Mouse (Mus musculus) forebrain, embryonic 12.5 days (tissue): ENCODE data around the gene Slc39a11. TPM values are rescaled to one million over a fixed set of nuclear protein-coding genes. Genes with fewer than 3 reads are reported as not detected.

Source experiments
- ATAC-seq: fragments of 200-750 bp; cut with Nextera tagmentation; 2 replicates; pipeline ENCODE4 v1.8.0; 2017; ENCODE audit warnings: moderate TSS enrichment; ENCODE audit not compliant: low FRiP score
- H3K27ac ChIP-seq: fragments of 300-500 bp; sonication (generic); 2 replicates; pipeline ENCODE4 v1.5.1; 2016; ENCODE audit warnings: mild to moderate bottlenecking
- H3K27me3 ChIP-seq: fragments of 300-500 bp; sonication (generic); 2 replicates; pipeline ENCODE4 v1.6.1; 2016; ENCODE audit warnings: mild to moderate bottlenecking
- H3K36me3 ChIP-seq: fragments of 300-500 bp; sonication (generic); replicated peaks from 2 replicates; pipeline ENCODE4 v1.6.1; 2016; ENCODE audit warnings: mild to moderate bottlenecking
- H3K4me1 ChIP-seq: fragments of 300-500 bp; sonication (generic); 2 replicates; pipeline ENCODE4 v1.6.1; 2016
- H3K4me2 ChIP-seq: fragments of 300-500 bp; sonication (generic); 2 replicates; pipeline ENCODE4 v1.6.1; 2016; ENCODE audit warnings: mild to moderate bottlenecking, moderate library complexity
- H3K4me3 ChIP-seq: fragments of 300-500 bp; sonication (generic); replicated peaks from 2 replicates; pipeline ENCODE4 v1.5.1; 2016; ENCODE audit warnings: mild to moderate bottlenecking
- H3K9ac ChIP-seq: fragments of 300-500 bp; sonication (generic); 2 replicates; pipeline ENCODE4 v1.6.1; 2016; ENCODE audit warnings: mild to moderate bottlenecking
- H3K9me3 ChIP-seq: fragments of 300-500 bp; sonication (generic); 2 replicates; pipeline ENCODE4 v1.6.1; 2016
- WGBS: fragments of 180-500 bp; shearing (Covaris S2); methylation state at CpG from one replicate; pipeline ENCODE4 v1.1.7; 2016; 5-methylcytosine and 5-hydroxymethylcytosine counted together
- polyA plus RNA-seq: library from polyadenylated mRNA; unstranded; fragments of >200 nt; fragmentation: Nextera tagmentation; extraction: Ambion mirVana; gene quantifications from 2 replicates; pipeline ENCODE4 v1.2.1, GENCODE M21; 2016

The Slc39a11 gene
- polyA plus RNA-seq, 1 experiment from 2014 or later: 25.1 TPM

- no peaks in the 10 kb centered on the region for H3K27me3 ChIP-seq
- ATAC-seq: peak; percentile 84
- H3K9ac ChIP-seq: 0 out of 2 replicates have a peak overlapping the region, but pooled peaks have one; percentile 25
- H3K36me3 ChIP-seq: no peaks in the 10 kb centered on the region
- H3K27ac ChIP-seq: peak overlapping the region; percentile 56; the same call in 1 of the 2 replicates
- WGBS: 23% methylated on average over 18 of the region's 18 CpGs
- no peaks in the 10 kb centered on the region for H3K9me3 ChIP-seq
- peaks cover 40% of the 10 kb centered on the region for H3K4me1 ChIP-seq
- no peak overlapping the region for H3K4me3 ChIP-seq
- H3K4me2 ChIP-seq: peak overlapping the region; percentile 32
These were observed 323.4 kb downstream of the Slc39a11 start for GRCm38 (mm10) chr11:113326387-113327011.

DNA sequence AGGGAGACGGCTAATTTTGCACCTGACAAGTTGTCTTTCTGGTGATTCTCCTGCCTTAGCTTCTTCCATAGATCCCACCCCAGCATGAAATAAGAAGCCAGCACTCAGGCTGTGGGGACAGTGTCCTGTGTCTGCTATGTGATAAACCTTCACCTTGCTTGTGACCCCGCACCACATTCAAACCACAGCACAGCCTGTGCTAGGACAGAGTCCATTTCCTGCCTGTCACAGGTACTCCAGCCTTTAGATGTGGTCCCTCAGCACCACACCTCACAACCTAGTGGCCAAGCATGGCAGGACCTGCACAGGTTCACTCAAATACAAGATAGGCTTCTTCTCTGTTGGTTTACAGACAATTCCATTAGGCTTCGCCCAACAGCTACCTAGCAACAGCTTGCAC, 328.3 kb downstream of the Slc39a11 start:
- no peak overlapping the region for H3K4me3 ChIP-seq
- no peaks in the 10 kb centered on the region for H3K36me3 ChIP-seq
- no peak for ATAC-seq
- no peak overlapping the region for H3K4me2 ChIP-seq
- H3K27ac ChIP-seq: no peak overlapping the region
- peaks cover 19% of the 10 kb centered on the region for H3K4me1 ChIP-seq
- H3K9ac ChIP-seq: no peak overlapping the region
- WGBS: 92% methylated on average over 3 of the region's 3 CpGs
- H3K27me3 ChIP-seq: no peaks in the 10 kb centered on the region
- peaks cover 7% of the 10 kb centered on the region; the same call in 1 of the 2 replicates for H3K9me3 ChIP-seq

DNA sequence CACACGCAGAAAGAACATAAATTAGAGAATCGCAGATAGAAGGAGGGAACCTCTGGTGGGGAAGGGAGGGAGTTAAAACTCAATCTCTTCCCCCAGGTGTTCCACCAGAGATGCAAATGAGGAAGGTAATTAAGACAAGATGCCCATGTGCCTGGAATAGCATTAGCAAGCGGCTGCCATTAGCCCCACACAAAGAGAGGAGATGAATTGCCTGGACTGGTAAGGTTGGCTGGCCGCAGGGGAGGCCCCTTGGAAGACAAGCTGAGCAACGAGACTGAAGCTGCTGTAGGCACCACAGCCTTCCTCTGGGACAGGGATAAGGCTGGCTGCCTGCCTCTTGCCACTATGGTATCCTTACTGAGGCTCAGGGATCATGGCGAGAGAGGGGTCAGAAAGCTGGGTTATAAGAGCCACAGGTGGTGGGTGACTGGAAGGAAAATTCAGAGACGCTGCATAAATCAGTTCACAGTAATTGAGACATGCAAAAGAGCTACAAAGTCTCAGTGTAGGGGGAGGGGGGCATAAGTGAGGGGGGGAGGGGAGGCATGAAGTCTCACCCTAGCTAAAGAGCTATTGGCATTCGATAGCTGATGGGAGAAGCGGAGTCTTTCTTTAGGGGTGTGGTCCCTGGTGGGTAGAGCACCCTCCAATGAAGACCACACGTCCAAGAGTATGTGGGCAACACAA, 340.5 kb downstream of the Slc39a11 start:
- H3K4me1 ChIP-seq: peaks cover 20% of the 10 kb centered on the region
- H3K4me3 ChIP-seq: no peak overlapping the region
- H3K36me3 ChIP-seq: 0 out of 2 replicates have a peak, but pooled peaks cover 5% of the 10 kb centered on the region
- 42% methylated on average over 10 of the region's 10 CpGs for WGBS
- H3K9ac ChIP-seq: no peak overlapping the region
- ATAC-seq: peak; percentile 65; the same call in 1 of the 2 replicates
- H3K9me3 ChIP-seq: no peaks in the 10 kb centered on the region
- H3K4me2 ChIP-seq: peak overlapping the region; percentile 16; the same call in 1 of the 2 replicates
- no peaks in the 10 kb centered on the region for H3K27me3 ChIP-seq
- peak overlapping the region; percentile 77 for H3K27ac ChIP-seq

- Histone ChIP-seq H3K4me3 (no peak overlapping the region), H3K27ac (peak overlapping the region; percentile 77), H3K9ac (no peak overlapping the region), H3K36me3 (0 out of 2 replicates have a peak, but pooled peaks cover 5% of the 10 kb centered on the region), H3K9me3 (no peaks in the 10 kb centered on the region), H3K27me3 (no peaks in the 10 kb centered on the region), H3K4me2 (no peak overlapping the region), H3K4me1 (peaks cover 20% of the 10 kb centered on the region)
- ATAC-seq: peak; percentile 72; the same call in 1 of the 2 replicates
- WGBS: 56% methylated on average over 4 of the region's 4 CpGs
These were observed 341.5 kb downstream of the Slc39a11 start for GRCm38 (mm10) chr11:113308256-113308941.

DNA sequence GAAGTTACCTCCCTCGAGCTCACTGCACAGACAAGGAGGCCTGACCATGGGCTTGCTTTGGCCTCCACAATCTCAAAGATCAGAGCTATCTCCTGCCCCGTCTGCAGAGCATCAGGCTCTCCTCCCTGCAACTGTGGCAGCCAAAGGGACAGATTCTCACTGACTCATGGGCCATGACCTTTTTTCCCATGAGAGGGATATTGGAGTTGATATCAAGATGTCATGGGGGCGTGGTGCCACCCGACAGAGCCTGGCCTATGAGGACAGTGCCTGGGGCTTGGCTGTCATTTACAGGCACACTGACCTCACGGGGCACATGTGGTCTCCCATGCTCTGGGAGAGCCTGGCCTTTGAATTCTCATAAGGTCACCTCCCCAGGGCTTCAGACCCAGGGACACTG, 346.7 kb downstream of the Slc39a11 start:
- Histone ChIP-seq H3K27me3 (no peaks in the 10 kb centered on the region), H3K4me3 (no peak overlapping the region), H3K9me3 (no peaks in the 10 kb centered on the region), H3K4me2 (no peak overlapping the region), H3K4me1 (peaks cover 23% of the 10 kb centered on the region), H3K9ac (no peak overlapping the region), H3K27ac (no peak overlapping the region), H3K36me3 (0 out of 2 replicates have a peak, but pooled peaks cover 5% of the 10 kb centered on the region)
- ATAC-seq: no peak
- WGBS: 84% methylated on average over 5 of the region's 5 CpGs

GRCm38 (mm10) chr11:113299492-113299891, 350.4 kb downstream of the Slc39a11 start:
- 58% methylated on average over 10 of the region's 10 CpGs for WGBS
- Histone ChIP-seq H3K27ac (peak overlapping the region; percentile 68), H3K4me3 (no peak overlapping the region), H3K36me3 (no peaks in the 10 kb centered on the region), H3K27me3 (no peaks in the 10 kb centered on the region), H3K9me3 (no peaks in the 10 kb centered on the region), H3K4me1 (peaks cover 28% of the 10 kb centered on the region), H3K4me2 (no peak overlapping the region), H3K9ac (no peak overlapping the region)
- ATAC-seq: peak; percentile 55

GRCm38 (mm10) chr11:113297765-113298164, 352.1 kb downstream of the Slc39a11 start:
- 5% methylated on average over 2 of the region's 2 CpGs for WGBS
- H3K9me3 ChIP-seq: no peaks in the 10 kb centered on the region
- peak; percentile 44 for ATAC-seq
- H3K4me2 ChIP-seq: no peak overlapping the region
- no peak overlapping the region for H3K9ac ChIP-seq
- no peak overlapping the region for H3K4me3 ChIP-seq
- H3K4me1 ChIP-seq: peaks cover 37% of the 10 kb centered on the region
- H3K27me3 ChIP-seq: no peaks in the 10 kb centered on the region; the same call in 1 of the 2 replicates
- H3K36me3 ChIP-seq: no peaks in the 10 kb centered on the region
- peak overlapping the region; percentile 53; the same call in 1 of the 2 replicates for H3K27ac ChIP-seq

DNA sequence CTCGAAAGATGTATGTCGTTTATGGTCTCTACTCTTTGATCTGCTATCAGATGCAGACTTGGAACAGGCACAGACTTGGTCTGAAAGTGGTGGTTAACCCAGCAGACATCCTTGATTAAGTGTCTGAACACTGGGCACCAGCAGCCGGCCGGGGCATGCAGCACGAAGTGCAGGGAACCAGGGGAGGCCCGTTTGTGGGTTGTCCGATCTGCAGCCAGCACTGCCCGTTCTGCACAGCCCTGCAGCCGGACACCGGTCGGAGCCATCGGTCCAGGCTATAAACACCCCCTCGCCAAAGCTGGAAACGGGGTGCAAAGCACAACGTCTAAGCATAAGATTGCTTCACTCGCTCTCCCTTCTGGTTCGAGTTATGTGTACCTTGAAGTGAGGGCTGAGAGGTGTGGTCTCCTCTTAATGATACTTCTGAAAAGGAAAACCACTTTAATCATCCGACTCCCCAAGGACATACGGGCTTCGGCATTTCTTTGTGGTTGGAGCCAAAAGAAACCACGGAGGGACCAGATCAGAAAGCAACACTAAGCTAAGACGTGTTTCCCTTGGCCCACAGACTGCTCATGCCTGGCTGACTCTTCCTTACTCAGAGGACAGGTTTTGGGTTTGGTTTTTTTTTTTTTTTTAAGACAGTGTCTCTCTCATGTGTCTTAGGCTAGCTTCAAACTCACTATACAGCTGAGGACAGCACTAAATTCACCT, 352.8 kb downstream of the Slc39a11 start:
- Histone ChIP-seq H3K9ac (no peak overlapping the region), H3K27ac (no peak overlapping the region), H3K27me3 (no peaks in the 10 kb centered on the region; the same call in 1 of the 2 replicates), H3K36me3 (no peaks in the 10 kb centered on the region), H3K9me3 (no peaks in the 10 kb centered on the region), H3K4me2 (no peak overlapping the region), H3K4me3 (no peak overlapping the region), H3K4me1 (peaks cover 42% of the 10 kb centered on the region)
- no peak for ATAC-seq
- WGBS: 92% methylated on average over 22 of the region's 22 CpGs

DNA sequence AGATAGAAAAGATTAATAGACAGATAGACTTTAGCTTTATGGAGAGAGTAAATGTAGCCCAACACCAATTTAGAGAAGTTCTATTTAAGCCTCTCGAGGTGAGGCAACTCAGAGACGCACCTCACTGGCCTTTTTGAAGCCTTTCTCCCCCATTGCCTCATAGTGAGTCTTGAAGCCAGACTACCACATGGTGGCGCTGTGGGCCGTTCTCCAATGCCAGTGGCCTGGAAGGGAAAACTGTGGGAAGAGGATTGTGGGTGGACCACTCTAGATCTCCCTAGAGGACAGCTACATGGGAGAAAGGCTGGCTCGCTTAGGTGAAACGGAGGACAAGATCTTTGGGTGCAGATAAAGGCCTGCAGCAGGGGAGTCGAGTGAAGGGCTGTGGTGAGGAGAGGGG, 353.7 kb downstream of the Slc39a11 start:
- 30% methylated on average over 7 of the region's 7 CpGs for WGBS
- H3K27ac ChIP-seq: no peak overlapping the region

DNA sequence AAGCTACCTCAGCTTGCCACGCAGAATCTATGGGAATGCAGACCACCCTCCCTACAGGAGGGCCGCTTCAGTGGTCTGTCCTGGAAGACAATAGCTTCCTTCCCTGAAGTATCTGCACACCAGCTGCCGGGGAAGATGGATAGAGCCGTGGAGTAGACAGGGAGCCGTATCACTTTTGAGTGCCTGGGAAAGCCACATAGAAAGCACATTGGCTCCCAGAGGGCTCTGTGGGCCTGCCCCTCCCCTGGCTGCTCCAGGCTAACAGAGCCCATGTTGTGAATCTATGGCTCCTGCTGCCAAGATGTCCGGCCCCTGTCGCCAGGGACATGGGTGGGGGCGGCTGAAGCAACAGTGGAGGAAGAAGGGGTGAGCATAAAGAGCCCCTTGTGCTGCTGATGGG, 355.4 kb downstream of the Slc39a11 start:
- Histone ChIP-seq H3K4me2 (no peak overlapping the region; the same call in 1 of the 2 replicates), H3K4me3 (no peak overlapping the region), H3K27ac (peak overlapping the region; percentile 21; the same call in 1 of the 2 replicates), H3K27me3 (peaks cover 6% of the 10 kb centered on the region), H3K36me3 (no peaks in the 10 kb centered on the region), H3K4me1 (peaks cover 50% of the 10 kb centered on the region), H3K9me3 (no peaks in the 10 kb centered on the region), H3K9ac (no peak overlapping the region)
- 37% methylated on average over 8 of the region's 8 CpGs for WGBS
- peak; percentile 36; the same call in 1 of the 2 replicates for ATAC-seq

More for the DNA sequence above, 353.7 kb downstream of the Slc39a11 start:
- Histone ChIP-seq H3K9me3 (no peaks in the 10 kb centered on the region), H3K4me3 (no peak overlapping the region), H3K4me1 (peaks cover 51% of the 10 kb centered on the region), H3K36me3 (no peaks in the 10 kb centered on the region), H3K9ac (no peak overlapping the region), H3K27me3 (no peaks in the 10 kb centered on the region; the same call in 1 of the 2 replicates), H3K4me2 (no peak overlapping the region)
- no peak for ATAC-seq

DNA sequence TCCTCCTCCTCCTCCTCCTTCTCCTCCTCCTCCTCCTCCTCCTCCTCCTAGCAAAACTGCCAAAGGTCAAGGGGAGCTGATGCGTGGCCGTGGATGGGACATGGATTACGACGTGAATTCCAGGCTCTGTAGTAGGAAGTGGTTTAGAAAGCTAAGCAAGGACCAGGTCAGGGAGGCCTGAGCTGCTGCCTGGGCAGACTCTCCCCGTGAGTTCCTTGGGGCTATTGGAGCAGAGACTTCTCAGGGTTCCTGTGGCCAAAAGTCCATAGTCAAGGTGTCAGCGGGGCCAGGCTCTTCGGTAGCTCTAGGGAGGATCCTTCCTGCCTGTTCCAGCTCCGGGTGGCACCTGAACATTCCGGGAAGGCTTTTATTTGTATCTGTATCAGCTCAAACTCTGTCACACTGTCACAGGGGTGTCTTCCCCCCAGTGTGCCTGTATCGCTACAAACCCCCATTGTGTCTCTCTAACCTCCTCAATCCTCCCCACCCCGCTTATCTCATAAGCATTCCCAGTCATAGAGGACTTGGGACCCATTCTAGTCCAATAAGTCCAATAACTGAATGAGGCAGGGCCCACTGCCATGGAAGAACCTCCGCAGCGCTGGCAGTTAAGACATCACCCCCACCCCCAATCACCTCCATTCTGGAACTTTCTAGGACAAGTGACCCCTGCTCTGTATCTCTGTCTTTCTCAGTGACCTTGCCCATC, 356.8 kb downstream of the Slc39a11 start:
- Histone ChIP-seq H3K27me3 (peaks cover 7% of the 10 kb centered on the region), H3K4me2 (no peak overlapping the region), H3K36me3 (no peaks in the 10 kb centered on the region), H3K4me1 (peaks cover 37% of the 10 kb centered on the region), H3K27ac (no peak overlapping the region), H3K9ac (no peak overlapping the region), H3K9me3 (no peaks in the 10 kb centered on the region), H3K4me3 (no peak overlapping the region)
- 84% methylated on average over 13 of the region's 13 CpGs for WGBS
- no peak for ATAC-seq
